In the genomic region with DNA sequence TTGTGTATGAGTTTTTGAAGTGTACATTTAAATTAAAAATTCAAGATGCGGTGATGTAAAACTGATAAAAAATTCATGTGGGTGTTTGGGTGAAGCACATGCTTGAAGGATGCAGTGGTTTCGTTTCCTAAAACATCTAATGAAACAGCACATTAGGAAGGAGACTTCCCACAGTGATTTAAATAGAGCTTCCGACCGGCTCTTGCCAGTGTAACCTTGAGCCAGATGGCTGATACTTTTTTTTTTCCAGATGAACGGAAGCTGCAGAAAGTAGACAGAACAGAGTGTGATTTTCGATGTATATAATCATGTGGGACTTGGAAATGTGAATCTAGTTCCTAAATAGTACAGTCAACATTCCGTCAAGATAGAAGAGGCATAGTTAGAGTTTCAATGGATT, we compare ENCODE assay signal across 20 mouse cellular contexts. TPM values are rescaled to one million over a fixed set of nuclear protein-coding genes. Genes with fewer than 3 reads are reported as not detected.
A peak's percentile ranks its signal among the peaks of the same experiment; 100 is the strongest.
DNase-seq lines count a peak whose midpoint lies in the region.
"Had no signal": no experiment of that assay in that cellular context is flagged by ENCODE, and none has a peak within 500 bp of the region (broad histone marks: within the 10 kb centered on the region; RNA-seq: fewer than 3 reads in every experiment).

No protein-coding gene starts in this region.

- peak; percentile 36 to 72 for DNase-seq in frontal cortex, adult 2 months (ENCODE audit: extremely low spot score in 1 of 2, low spot score in 1 of 2)
- no peak for DNase-seq in frontal cortex, postnatal 10 days (ENCODE audit: low spot score in 2 of 2)
- peak; percentile 48 for DNase-seq in layer of hippocampus, adult 9-11 months
- no peak for DNase-seq in layer of hippocampus, adult 8-10 months (ENCODE audit: low spot score in 2 of 2)
- peak; percentile 3 for DNase-seq in retina, embryonic 14.5 days (ENCODE audit: low spot score)
- DNase-seq in retina, postnatal 1 day: no peak
- peak; percentile 74 for DNase-seq in telencephalon, adult 2 months (ENCODE audit: low read depth, low spot score)
- DNase-seq: adrenal gland, adult 2 months; adrenal gland, postnatal 36 days; cerebellum, adult 8-10 months; embryo, embryonic 11 days; heart, postnatal 10 days; kidney, adult 2 months; kidney, postnatal 4 days; liver, postnatal 0 days; lung, postnatal 4 days; right cerebral cortex, postnatal 4 days; thymus, adult 2 months; thymus, postnatal 36 days had no signal

RNA-seq across cellular contexts. Expression of gene Acta2, which starts 23.8 kb away (rescaled TPM):
- polyA plus RNA-seq in frontal cortex, adult 2 months (2012; rRNA removed): 22.6 and 40.5 TPM in 2 replicates
- total RNA-seq in layer of hippocampus, adult 8-10 months (2022): 10 to 100 TPM; 11.6 to 20.4 (median 15.1) TPM
- total RNA-seq: monocyte, adult 5-6 weeks had no signal

RNA-seq across cellular contexts. Expression of gene Stambpl1, which starts 39.6 kb away (rescaled TPM):
- 16.0 and 16.4 TPM in 2 replicates for polyA plus RNA-seq in frontal cortex, adult 2 months (2012; rRNA removed)
- 10 to 100 TPM; 20.6 to 24.6 (median 22.9) TPM for total RNA-seq in layer of hippocampus, adult 8-10 months (2022)

RNA-seq across cellular contexts. Expression of gene Fas, which starts 58.9 kb away (rescaled TPM):
- 1.3 and 2.0 TPM in 2 replicates for polyA plus RNA-seq in frontal cortex, adult 2 months (2012; rRNA removed)
- 1 to 10 TPM in 3 of 4 experiments, under 1 TPM in 1; 0.50 to 4.2 (median 2.6) TPM for total RNA-seq in layer of hippocampus, adult 8-10 months (2022)

Comparison
In these comparisons a context has a peak if more than half of its experiments do, and no peak if none do; other contexts are left out.
1. DNase-seq: peak in frontal cortex, adult 2 months (2 of 2), layer of hippocampus, adult 9-11 months (single experiment), retina, embryonic 14.5 days (single experiment) and telencephalon, adult 2 months (single experiment); none in frontal cortex, postnatal 10 days (0 of 2), layer of hippocampus, adult 8-10 months (0 of 2) and retina, postnatal 1 day (single experiment).